Mouse (Mus musculus): ENCODE data around the gene Rapgef4. TPM values are rescaled to one million over a fixed set of nuclear protein-coding genes. Genes with fewer than 3 reads are reported as not detected.
A peak's percentile ranks its signal among the peaks of the same experiment; 100 is the strongest.

Gene Rapgef4
- polyA plus RNA-seq, 1 experiment = not detected

DNA sequence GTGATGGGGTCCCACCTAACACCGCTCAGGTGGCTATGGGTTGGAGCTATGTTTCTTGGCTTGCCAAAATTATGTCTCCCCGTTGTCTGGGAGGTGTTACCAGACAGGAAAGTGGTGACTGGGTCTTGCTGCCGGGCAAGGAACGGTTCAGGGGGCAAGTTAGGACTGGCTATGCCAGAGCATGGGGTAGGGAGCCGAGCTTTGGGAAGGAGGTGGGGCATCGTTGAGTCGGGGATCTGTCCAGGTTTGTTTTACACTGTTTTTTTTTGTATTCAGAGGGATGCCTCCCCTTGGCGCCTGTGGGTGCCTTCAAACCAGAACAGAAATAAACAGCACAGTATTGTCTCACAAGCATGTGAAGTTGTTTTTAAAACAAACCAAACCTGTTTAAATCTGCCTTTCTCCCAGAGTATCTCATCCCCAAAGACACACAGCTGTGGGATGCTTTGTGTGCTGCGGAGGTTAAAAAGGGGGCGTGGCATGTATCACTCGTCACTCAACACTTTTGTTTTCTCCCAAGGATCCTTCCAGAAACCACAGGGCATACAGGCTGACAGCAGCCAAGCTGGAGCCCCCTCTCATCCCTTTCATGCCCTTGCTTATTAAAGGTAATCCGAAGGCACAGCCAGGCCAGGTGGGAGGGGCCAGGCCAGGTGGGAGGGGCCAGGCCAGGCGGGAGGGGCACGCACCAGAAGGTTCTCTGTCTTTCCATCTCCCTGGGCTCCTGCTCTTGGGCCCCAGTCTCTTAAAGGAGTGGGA is 260.9 kb downstream of the Rapgef4 start:
- peaks cover 23% of the 10 kb centered on the region for H3K4me1 ChIP-seq (ENCODE audit: control insufficient read depth, insufficient read depth, low read length)
- no peak overlapping the region for H3K4me3 ChIP-seq (ENCODE audit: insufficient read depth, low read depth, low read length)
- 32% methylated on average over 14 of the region's 14 CpGs for WGBS
- no peak for TF ChIP-seq CTCF (IDR thresholded peaks at IDR 0.05; ENCODE audit: insufficient read depth, low read depth, low read length)
- TF ChIP-seq POLR2A (IDR thresholded peaks at IDR 0.05; ENCODE audit: insufficient read depth, low read depth, low read length) = no peak
- H3K27ac ChIP-seq (ENCODE audit: insufficient read depth, low read depth, low read length) = peak overlapping the region; percentile 56; the same call in 1 of the 2 replicates

GRCm38 (mm10) chr2:72242910-72243675 is 262.1 kb downstream of the Rapgef4 start:
- Histone ChIP-seq H3K27ac (ENCODE audit: insufficient read depth, low read depth, low read length) (no peak overlapping the region), H3K4me1 (ENCODE audit: control insufficient read depth, insufficient read depth, low read length) (peaks cover 23% of the 10 kb centered on the region), H3K4me3 (ENCODE audit: insufficient read depth, low read depth, low read length) (no peak overlapping the region)
- TF ChIP-seq POLR2A (IDR thresholded peaks at IDR 0.05; ENCODE audit: insufficient read depth, low read depth, low read length) = no peak
- no peak for TF ChIP-seq CTCF (IDR thresholded peaks at IDR 0.05; ENCODE audit: insufficient read depth, low read depth, low read length)
- 70% methylated on average over 12 of the region's 12 CpGs for WGBS

GRCm38 (mm10) chr2:72245631-72246030 is 264.6 kb downstream of the Rapgef4 start:
- Histone ChIP-seq H3K4me1 (ENCODE audit: control insufficient read depth, insufficient read depth, low read length) (peaks cover 9% of the 10 kb centered on the region), H3K4me3 (ENCODE audit: insufficient read depth, low read depth, low read length) (no peak overlapping the region), H3K27ac (ENCODE audit: insufficient read depth, low read depth, low read length) (no peak overlapping the region)
- 81% methylated on average over 4 of the region's 4 CpGs for WGBS
- TF ChIP-seq CTCF (IDR thresholded peaks at IDR 0.05; ENCODE audit: insufficient read depth, low read depth, low read length) (no peak), POLR2A (IDR thresholded peaks at IDR 0.05; ENCODE audit: insufficient read depth, low read depth, low read length) (no peak)

- TF ChIP-seq POLR2A (IDR thresholded peaks at IDR 0.05; ENCODE audit: insufficient read depth, low read depth, low read length) (no peak), CTCF (IDR thresholded peaks at IDR 0.05; ENCODE audit: insufficient read depth, low read depth, low read length) (no peak)
- WGBS = 89% methylated on average over 11 of the region's 11 CpGs
- no peak overlapping the region for H3K27ac ChIP-seq (ENCODE audit: insufficient read depth, low read depth, low read length)
- peaks cover 7% of the 10 kb centered on the region for H3K4me1 ChIP-seq (ENCODE audit: control insufficient read depth, insufficient read depth, low read length)
- H3K4me3 ChIP-seq (ENCODE audit: insufficient read depth, low read depth, low read length) = no peak overlapping the region
Observed at GRCm38 (mm10) chr2:72246376-72246775, 265.3 kb downstream of the Rapgef4 start.

DNA sequence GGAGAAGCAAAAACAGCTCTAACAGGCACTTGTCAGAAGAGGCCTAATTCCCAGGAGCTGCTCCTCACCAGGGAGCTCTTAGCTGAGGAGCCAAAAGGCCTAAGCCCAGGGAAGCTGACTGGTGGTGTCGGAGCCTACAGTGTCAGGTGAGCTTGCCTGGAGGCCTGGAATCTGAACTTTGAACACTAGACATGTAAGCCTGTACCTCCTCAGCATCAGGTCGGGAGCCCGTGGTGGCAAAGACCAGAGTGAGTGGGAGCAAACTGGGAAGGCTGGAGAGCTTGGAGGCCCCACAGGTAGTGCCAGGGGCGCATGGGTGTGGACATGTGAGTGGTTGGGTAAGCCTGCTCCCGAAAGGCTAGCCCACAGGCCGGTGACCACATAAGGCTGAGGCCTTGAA is 266.8 kb downstream of the Rapgef4 start:
- 97% methylated on average over 6 of the region's 6 CpGs for WGBS
- TF ChIP-seq CTCF (IDR thresholded peaks at IDR 0.05; ENCODE audit: insufficient read depth, low read depth, low read length) = peak; percentile 14; the same call in 1 of the 2 replicates
- TF ChIP-seq POLR2A (IDR thresholded peaks at IDR 0.05; ENCODE audit: insufficient read depth, low read depth, low read length) = no peak

DNA sequence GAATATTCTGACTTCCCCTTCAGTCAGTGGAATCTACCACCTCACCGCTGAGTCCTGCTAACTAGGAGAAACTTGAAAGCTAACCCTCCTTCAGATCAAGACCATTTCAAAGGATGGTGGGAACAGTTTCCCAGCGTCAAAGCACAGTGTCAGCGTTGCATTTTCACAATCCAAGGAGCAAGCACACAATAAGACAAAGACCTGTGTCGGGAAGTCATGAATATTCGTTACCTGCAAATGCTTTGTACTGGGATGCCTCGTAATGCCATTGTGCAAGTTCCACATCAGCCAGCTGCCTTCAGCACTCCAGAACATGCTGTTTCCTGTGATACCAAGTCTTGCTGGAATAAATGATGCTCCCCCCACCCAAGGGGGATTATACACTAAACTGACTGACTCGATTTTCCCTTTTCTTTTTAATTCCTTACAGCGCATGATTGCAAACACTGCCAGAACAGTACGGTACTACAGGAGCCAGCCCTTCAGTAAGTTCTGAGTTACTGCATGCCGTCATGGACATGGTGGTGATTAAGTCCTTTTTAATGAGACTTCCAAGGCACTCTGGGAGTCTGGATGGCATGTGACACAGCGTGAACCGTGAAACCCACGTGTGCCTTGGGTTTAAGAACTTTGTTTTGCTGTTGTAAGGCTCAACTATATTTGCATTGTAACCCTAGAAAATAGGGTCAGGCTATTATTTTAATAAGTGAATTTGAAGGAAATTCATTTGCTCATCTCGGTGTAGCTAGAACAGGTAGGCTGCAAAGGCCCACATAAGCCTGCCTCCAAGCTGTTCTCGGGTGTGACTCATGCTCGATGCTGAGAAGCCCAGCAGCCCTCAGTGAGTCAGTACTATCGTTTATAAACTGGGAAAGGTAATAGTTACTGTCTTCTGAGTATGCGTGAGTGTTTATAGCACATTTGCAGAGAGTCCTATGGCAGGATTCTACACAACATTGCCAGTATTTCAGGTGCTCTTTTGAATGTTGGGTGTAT is 271.8 kb downstream of the Rapgef4 start:
- Histone ChIP-seq H3K4me3 (ENCODE audit: insufficient read depth, low read depth, low read length) (no peak overlapping the region), H3K4me1 (ENCODE audit: control insufficient read depth, insufficient read depth, low read length) (peaks cover 12% of the 10 kb centered on the region), H3K27ac (ENCODE audit: insufficient read depth, low read depth, low read length) (peak overlapping the region; percentile 91)
- TF ChIP-seq CTCF (IDR thresholded peaks at IDR 0.05; ENCODE audit: insufficient read depth, low read depth, low read length) = no peak
- no peak for TF ChIP-seq POLR2A (IDR thresholded peaks at IDR 0.05; ENCODE audit: insufficient read depth, low read depth, low read length)
- 46% methylated on average over 18 of the region's 18 CpGs for WGBS

More for the DNA sequence above, 266.8 kb downstream of the Rapgef4 start:
- H3K27ac ChIP-seq (ENCODE audit: insufficient read depth, low read depth, low read length) = no peak overlapping the region
- H3K4me3 ChIP-seq (ENCODE audit: insufficient read depth, low read depth, low read length) = no peak overlapping the region
- H3K4me1 ChIP-seq (ENCODE audit: control insufficient read depth, insufficient read depth, low read length) = no peaks in the 10 kb centered on the region

DNA sequence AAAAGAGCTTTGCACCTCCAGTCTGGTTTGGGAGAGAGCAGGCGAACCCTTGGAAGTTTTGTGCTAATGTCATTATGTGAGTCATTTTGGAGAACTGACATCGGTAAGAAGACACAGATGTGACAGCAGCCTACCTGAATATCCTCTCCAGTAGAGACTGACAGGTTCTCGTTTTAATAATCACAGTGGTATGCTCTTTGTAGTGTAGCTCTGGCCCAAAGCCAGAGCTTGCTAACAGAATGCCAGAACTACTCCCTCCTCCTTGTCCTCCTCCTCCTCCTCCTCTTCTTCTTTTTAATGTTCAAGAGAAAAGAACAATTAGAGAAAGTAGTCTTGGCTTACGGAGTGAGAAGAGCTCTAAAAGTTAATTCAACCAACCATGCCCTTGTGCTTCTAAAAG is 272.8 kb downstream of the Rapgef4 start:
- TF ChIP-seq CTCF (IDR thresholded peaks at IDR 0.05; ENCODE audit: insufficient read depth, low read depth, low read length) (no peak), POLR2A (IDR thresholded peaks at IDR 0.05; ENCODE audit: insufficient read depth, low read depth, low read length) (no peak)
- Histone ChIP-seq H3K27ac (ENCODE audit: insufficient read depth, low read depth, low read length) (peak overlapping the region; percentile 84), H3K4me3 (ENCODE audit: insufficient read depth, low read depth, low read length) (no peak overlapping the region), H3K4me1 (ENCODE audit: control insufficient read depth, insufficient read depth, low read length) (peaks cover 12% of the 10 kb centered on the region)
- WGBS = 36% methylated on average over 4 of the region's 4 CpGs

GRCm38 (mm10) chr2:72254813-72255582 is 274.0 kb downstream of the Rapgef4 start:
- TF ChIP-seq CTCF (IDR thresholded peaks at IDR 0.05; ENCODE audit: insufficient read depth, low read depth, low read length) (no peak), POLR2A (IDR thresholded peaks at IDR 0.05; ENCODE audit: insufficient read depth, low read depth, low read length) (no peak)
- H3K27ac ChIP-seq (ENCODE audit: insufficient read depth, low read depth, low read length) = peak overlapping the region; percentile 64

More at GRCm38 (mm10) chr2:72254813-72255582, 274.0 kb downstream of the Rapgef4 start:
- no peak overlapping the region for H3K4me3 ChIP-seq (ENCODE audit: insufficient read depth, low read depth, low read length)
- WGBS = 33% methylated on average over 14 of the region's 14 CpGs
- H3K4me1 ChIP-seq (ENCODE audit: control insufficient read depth, insufficient read depth, low read length) = peaks cover 12% of the 10 kb centered on the region

Data from olfactory bulb, adult 2 months (tissue).